In genomic region chr11:96831516-96831915, GRCm38 (mm10) we compare ENCODE assay signal across 17 mouse cellular contexts. TPM values are rescaled to one million over a fixed set of nuclear protein-coding genes. Genes with fewer than 3 reads are reported as not detected.
DNase-seq lines count a peak whose midpoint lies in the region; ATAC-seq and TF ChIP-seq lines count a peak whose summit lies in the region.
"Had no signal": no experiment of that assay in that cellular context is flagged by ENCODE, and none has a peak within 500 bp of the region (broad histone marks: within the 10 kb centered on the region; RNA-seq: fewer than 3 reads in every experiment).

No protein-coding gene starts in this region.

- H3K36me3 ChIP-seq in testis, adult 2 months (ENCODE audit: control insufficient read depth, insufficient read depth, low read length): no peaks in the 10 kb centered on the region

- ATAC-seq in CD4-positive, CD25-positive, alpha-beta regulatory T cell, adult 4 months: no peak
- ATAC-seq: forebrain, embryonic 15.5 days had no signal

- no peak overlapping the region for H3K4me3 ChIP-seq in testis, adult 2 months (ENCODE audit: control insufficient read depth, low read depth, low read length)

- no peak for TF ChIP-seq CTCF in testis, adult 2 months (IDR thresholded peaks at IDR 0.05; ENCODE audit: control insufficient read depth, insufficient read depth, insufficient replicate concordance, low read depth, low read length)

- H3K27ac ChIP-seq in testis, adult 2 months (ENCODE audit: control insufficient read depth, insufficient read depth, low read depth, low read length): peak overlapping the region; percentile 30; the same call in 1 of the 2 replicates

- H3K27me3 ChIP-seq in testis, adult 2 months (ENCODE audit: control insufficient read depth, insufficient read depth, low read length): no peaks in the 10 kb centered on the region
- H3K27me3 ChIP-seq: forebrain, embryonic 15.5 days; neural tube, embryonic 13.5 days had no signal

- peak; percentile 58 for DNase-seq in adrenal gland, adult 2 months
- DNase-seq in adrenal gland, postnatal 14 days: no peak
- DNase-seq in testis, postnatal 14 days (ENCODE audit: low spot score): no peak
- DNase-seq in kidney, postnatal 25 days: peak; percentile 61 to 88
- no peak for DNase-seq in right cerebral cortex, adult 18-20 months
- DNase-seq in ovary, postnatal 14 days (ENCODE audit: low spot score): no peak
- DNase-seq: adrenal gland, postnatal 36 days; gastrocnemius, postnatal 10 days; heart, postnatal 14 days; layer of hippocampus, adult 9-11 months; lung, adult 2 months; retina, postnatal 1 day; thymus, adult 2 months had no signal

- TF ChIP-seq POLR2A in testis, adult 2 months (IDR thresholded peaks at IDR 0.05; ENCODE audit: control insufficient read depth, low read depth, low read length): no peak

- H3K4me1 ChIP-seq in testis, adult 2 months (ENCODE audit: control insufficient read depth, insufficient read depth, low read length): peaks cover 14% of the 10 kb centered on the region

RNA-seq across cellular contexts. Expression of gene Nfe2l1, which starts 1.7 kb away (rescaled TPM):
- 100 to 1,000 TPM; 497 to 817 TPM for total RNA-seq in adrenal gland, adult 2 months (2021)
- polyA plus RNA-seq in adrenal gland, adult 2 months (2012; rRNA removed): 504 and 806 TPM in 2 replicates
- total RNA-seq in adrenal gland, postnatal 14 days (2021): 362 and 371 TPM in 2 replicates
- polyA plus RNA-seq in testis, adult 2 months (2012; rRNA removed): 46.7 and 59.1 TPM in 2 replicates
- 10 to 100 TPM; 21.3 to 26.1 TPM for polyA plus RNA-seq in CD4-positive, CD25-positive, alpha-beta regulatory T cell, adult 4 months (2017; shearing (Covaris generic))

RNA-seq across cellular contexts. Expression of gene Copz2, which starts 18.2 kb away (rescaled TPM):
- 10 to 100 TPM; 57.1 to 76.8 TPM for total RNA-seq in adrenal gland, adult 2 months (2021)
- polyA plus RNA-seq in adrenal gland, adult 2 months (2012; rRNA removed): 90.7 and 107 TPM in 2 replicates
- total RNA-seq in adrenal gland, postnatal 14 days (2021): 39.8 and 43.7 TPM in 2 replicates
- 5.3 and 6.7 TPM in 2 replicates for polyA plus RNA-seq in testis, adult 2 months (2012; rRNA removed)
- polyA plus RNA-seq in CD4-positive, CD25-positive, alpha-beta regulatory T cell, adult 4 months (2017; shearing (Covaris generic)): not detected

RNA-seq across cellular contexts. Expression of gene Cbx1, which starts 42.6 kb away (rescaled TPM):
- total RNA-seq in adrenal gland, adult 2 months (2021): 10 to 100 TPM; 65.7 to 72.8 TPM
- polyA plus RNA-seq in adrenal gland, adult 2 months (2012; rRNA removed): 40.0 and 58.2 TPM in 2 replicates
- 69.8 and 78.1 TPM in 2 replicates for total RNA-seq in adrenal gland, postnatal 14 days (2021)
- polyA plus RNA-seq in testis, adult 2 months (2012; rRNA removed): 15.4 and 16.6 TPM in 2 replicates
- polyA plus RNA-seq in CD4-positive, CD25-positive, alpha-beta regulatory T cell, adult 4 months (2017; shearing (Covaris generic)): 10 to 100 TPM; 50.8 to 52.7 TPM

RNA-seq across cellular contexts. Expression of gene Snx11, which starts 54.2 kb away (rescaled TPM):
- 10 to 100 TPM; 22.7 to 31.2 TPM for total RNA-seq in adrenal gland, adult 2 months (2021)
- 12.4 and 12.6 TPM in 2 replicates for polyA plus RNA-seq in adrenal gland, adult 2 months (2012; rRNA removed)
- 23.4 and 27.2 TPM in 2 replicates for total RNA-seq in adrenal gland, postnatal 14 days (2021)
- polyA plus RNA-seq in testis, adult 2 months (2012; rRNA removed): 15.2 and 16.8 TPM in 2 replicates
- polyA plus RNA-seq in CD4-positive, CD25-positive, alpha-beta regulatory T cell, adult 4 months (2017; shearing (Covaris generic)): 10 to 100 TPM; 11.7 to 21.8 TPM

Comparison
In these comparisons a context has a peak if more than half of its experiments do, and no peak if none do; other contexts are left out.
1. DNase-seq: peak in adrenal gland, adult 2 months (single experiment) and kidney, postnatal 25 days (2 of 2); none in adrenal gland, postnatal 14 days (single experiment), testis, postnatal 14 days (single experiment), right cerebral cortex, adult 18-20 months (single experiment) and ovary, postnatal 14 days (single experiment).
2. RNA of gene Copz2, which starts 18.2 kb away (polyA plus RNA-seq): 90.7 to 107 TPM in adrenal gland, adult 2 months; 5.3 to 6.7 TPM in testis, adult 2 months and not detected in CD4-positive, CD25-positive, alpha-beta regulatory T cell, adult 4 months; every median in the first group is over 10 times any median in the second.